Mouse (Mus musculus): ENCODE results near the gene Nufip2.
"Not testable (repeated sequence)": the region's sequence is repeated elsewhere in the genome, so short reads cannot be mapped to it uniquely, and the experiment has no call there.

Gene Nufip2

DNA sequence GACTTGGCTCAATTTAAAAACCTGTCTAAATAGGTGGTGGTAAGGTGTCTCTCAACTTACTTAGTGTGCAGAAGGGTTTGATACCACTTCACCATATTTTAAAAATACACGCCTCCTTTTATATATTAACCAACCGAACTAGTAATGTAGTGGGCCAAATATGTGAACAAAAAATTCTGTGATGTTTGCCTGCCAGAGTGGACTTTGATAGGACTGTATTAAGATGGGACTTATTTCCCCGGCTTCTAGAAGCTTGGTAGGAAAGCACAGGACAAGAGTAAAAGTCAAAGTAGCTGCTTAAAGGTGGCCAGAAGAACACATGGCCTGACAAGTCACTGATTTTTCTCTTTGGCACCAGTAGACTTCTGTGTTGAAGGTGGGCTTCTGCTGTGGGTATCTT, 27.8 kb downstream of the Nufip2 start:
- DNase-seq = no peak

DNA sequence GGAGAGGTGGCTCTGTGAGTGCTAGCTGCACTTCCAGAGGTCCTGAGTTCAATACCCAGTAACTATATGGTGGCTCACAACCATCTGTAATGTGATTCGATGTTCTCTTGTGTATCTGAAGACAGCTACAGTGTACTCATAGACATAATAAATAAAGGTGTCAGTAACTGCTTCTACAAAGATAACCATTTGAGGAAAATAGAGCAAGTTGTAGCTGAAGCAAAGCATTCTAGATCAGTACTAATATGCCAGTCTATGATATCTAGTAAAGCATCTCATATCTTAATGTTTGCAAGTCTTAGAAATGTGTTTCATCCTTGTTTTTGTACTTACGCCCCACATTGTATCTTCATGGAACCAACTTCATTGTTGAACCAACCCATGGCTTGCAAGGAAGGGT, 33.1 kb downstream of the Nufip2 start:
- no peak for DNase-seq

DNA sequence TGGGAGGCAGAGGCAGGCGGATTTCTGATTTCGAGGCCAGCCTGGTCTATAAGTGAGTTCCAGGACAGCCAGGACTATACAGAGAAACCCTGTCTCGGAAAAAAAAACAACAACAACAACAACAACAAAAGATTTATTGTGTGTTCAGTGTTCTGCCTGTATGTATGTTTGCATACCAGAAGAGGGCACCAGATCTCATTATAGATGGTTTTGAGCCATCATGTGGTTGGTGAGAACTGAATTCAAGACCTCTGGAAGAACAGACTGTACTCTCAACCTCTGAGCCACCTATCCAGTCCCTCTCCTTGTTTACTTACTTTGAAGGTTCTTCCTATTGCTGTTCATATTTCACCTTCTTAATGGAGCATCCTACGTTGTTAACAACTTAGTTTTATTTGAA, 35.4 kb downstream of the Nufip2 start:
- no peak for DNase-seq

DNA sequence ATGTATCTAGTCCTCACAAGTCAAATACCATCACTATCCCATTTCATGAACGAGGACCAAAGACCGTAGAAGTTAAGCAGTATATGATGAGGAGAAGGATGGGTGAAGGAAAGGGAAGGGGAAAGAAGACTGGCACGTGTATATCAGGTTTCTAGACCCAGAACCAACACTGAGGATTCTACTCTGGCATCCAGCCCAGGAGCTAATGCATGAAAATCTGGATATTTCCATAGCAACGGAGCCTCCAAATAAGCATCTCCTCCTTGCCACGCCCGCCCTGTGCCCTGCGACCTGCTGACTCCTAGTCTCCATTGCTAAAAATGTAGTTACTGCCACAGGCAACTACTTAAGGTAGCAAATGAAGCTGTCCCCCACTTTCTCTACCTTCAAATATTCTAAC, 38.8 kb downstream of the Nufip2 start:
- no peak for DNase-seq

DNA sequence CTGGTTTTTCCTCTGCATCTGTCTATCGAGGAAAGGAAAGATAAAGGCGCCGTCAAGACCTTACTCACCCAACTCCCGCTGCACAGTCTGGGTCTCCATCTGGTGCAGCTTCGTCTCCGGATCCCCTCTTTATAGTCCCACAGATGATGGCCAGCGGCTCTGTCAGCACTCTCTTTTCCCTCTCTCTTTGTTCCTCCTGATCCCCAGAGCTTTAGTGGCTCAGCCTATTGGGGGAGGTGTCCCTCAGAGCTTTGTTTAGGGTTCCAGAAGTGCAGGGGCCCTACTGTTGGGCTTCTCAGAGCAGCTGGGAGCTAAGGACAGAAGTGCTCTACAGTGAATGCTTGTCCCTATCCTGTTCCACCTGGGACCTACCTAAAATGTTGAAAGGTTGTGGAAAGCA, 39.2 kb downstream of the Nufip2 start, which contains the start of gene Cryba1:
Gene Cryba1, minus strand, starts transcription at position 101 of the 400 bp plus-strand sequence.
- no peak for DNase-seq

DNA sequence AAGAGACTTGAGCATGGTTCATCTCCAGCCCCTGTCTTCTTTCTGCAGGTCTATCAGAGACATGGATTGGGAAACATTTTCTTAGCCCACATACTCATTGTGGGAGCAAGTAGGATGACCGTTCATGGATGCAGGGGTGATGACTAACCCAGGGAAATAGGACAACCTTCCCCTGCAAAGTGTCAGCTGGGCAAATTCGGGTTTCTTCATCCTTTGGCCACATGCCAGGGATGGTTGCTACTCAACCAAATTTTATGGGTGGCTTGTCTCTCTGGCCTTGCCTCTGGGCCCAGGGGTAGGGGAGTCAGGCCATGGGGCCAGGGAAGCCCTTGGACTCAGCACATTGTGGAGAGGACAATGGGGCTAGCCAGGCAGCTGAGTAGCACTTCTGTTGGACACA, 42.6 kb downstream of the Nufip2 start:
- DNase-seq = peak; percentile 7 to 18

DNA sequence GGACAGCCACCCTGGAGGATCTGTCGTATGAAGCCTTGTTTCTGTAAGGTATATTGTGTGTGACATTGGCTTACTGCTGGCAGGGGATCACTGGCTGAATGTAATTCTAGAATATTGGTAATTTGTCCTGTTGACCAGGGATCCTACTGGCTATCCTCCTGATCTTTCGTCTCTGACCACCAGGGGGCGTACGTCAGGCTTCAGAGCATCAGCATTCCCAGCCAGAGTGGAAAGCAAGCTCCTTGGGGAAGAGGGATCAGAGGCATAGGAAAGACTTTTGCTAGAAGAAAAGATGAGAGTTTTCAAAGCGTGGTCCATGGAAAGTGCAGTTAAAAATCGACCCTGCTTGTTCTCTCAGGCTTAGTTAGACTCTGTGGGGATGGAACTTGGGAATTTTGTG, 51.3 kb downstream of the Nufip2 start:
- peak; percentile 91 to 93 for DNase-seq

DNA sequence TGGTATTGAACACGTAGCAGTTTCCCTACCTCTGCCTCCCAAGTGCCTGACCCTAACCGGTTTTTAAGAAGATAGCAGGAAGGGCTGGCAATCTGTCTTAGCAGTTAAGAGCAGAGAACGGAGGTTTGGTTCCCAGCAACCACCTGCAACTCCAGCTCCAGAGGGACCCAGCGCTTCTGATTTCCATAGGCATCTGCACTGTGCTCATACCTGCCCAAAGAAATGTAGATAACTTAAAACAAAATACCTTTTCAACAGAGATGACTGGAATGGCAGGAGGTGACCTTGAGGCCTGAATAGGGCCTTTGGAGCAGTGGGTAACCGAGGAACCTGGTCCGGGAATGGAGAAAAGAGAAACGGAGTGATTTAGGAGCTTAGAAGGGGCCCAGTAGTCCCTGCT, 52.6 kb downstream of the Nufip2 start:
- no peak for DNase-seq

DNA sequence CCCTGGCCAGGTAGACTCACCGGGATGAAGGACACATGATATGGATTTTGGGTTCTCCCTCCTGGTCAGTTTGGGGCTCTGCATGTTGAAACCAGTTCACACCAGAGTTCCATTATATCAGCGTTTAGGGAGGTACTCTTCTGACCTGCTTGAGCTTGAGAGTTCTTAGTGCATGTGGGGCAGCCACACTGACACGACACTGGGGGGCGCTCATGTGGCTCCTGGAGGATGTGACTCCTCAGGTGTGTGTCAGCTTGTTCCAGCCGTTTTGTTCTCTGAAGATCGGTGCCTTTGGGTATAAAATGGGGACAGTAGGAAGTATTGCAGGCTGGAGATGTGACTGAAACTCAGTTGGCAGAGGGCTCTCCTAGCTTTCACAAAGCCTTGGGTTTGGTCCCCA, 58.0 kb downstream of the Nufip2 start:
- DNase-seq = peak; percentile 64 to 67

DNA sequence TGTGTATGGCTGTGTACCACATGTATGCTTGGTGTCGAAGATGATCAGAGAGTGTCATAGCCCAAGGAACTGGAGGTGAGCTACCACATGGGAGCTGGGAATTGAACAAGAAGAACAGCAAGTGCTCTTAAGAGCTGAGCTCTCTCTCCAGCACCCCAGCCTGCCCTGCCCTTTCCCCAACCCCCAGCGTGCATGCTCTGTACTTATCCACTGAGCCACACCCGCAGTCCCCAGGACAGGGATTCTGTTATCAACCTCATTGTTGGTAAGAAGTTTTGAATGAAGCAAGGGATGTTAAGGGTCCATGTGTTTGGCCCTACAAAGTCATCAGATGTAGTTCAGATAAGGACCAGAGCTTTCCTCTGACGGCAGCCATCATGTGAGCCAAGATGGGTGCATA, 60.7 kb downstream of the Nufip2 start:
- no peak for DNase-seq

DNA sequence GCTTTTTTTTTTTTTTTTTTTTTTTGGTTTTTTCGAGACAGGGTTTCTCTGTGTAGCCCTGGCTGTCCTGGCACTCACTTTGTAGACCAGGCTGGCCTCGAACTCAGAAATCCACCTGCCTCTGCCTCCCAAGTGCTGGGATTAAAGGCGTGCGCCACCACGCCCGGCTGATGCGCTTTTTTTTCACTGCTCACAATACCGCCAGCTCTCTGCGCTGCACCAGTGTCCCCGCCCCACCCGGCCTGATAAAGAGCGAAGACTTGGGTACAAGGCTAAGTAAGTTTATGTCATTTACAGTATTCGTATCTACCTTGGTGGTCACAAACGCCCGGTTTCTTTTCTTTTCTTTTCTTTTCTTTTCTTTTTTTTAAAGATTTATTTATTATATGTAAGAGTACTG, 61.1 kb downstream of the Nufip2 start:
- DNase-seq = not testable (repeated sequence)

DNA sequence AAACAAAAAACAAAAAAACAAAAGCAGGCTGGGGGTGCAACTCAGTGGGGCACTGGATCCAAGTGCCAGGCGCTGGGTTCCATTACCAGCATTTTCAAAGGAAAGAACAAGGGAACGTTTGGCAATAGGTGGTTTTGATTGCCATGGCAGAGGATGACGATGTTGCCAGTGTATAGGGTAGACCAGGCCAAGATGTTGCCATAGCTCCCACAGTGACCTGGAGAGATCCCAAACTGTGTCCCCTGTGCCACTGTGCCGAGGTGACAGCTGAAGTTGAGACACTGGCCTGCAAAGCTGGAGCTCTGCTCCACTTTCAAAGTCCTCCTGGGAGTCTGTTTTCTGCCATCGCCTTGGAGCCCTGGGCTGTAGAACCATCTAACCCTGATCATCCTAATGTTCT, 63.0 kb downstream of the Nufip2 start:
- DNase-seq = no peak

DNA sequence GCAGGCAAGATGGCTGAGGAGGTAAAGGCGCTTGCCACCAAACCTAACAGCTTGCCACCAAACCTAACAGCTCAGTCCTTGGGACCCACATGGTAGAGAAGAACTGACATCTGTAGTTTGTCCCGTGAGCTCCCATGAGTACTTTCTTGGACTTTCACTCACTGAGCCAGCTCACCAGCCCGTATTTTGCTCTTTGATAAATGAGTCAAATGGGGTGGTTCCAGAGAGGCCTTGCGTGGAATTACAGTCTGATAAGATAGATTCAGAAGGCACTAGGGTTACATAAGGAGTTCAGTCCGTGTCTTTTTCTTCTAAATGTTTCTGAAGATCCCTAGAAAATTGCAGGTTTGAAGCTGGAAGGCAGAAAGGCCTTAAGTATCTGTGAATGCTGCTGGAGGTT, 66.6 kb downstream of the Nufip2 start:
- DNase-seq = no peak

DNA sequence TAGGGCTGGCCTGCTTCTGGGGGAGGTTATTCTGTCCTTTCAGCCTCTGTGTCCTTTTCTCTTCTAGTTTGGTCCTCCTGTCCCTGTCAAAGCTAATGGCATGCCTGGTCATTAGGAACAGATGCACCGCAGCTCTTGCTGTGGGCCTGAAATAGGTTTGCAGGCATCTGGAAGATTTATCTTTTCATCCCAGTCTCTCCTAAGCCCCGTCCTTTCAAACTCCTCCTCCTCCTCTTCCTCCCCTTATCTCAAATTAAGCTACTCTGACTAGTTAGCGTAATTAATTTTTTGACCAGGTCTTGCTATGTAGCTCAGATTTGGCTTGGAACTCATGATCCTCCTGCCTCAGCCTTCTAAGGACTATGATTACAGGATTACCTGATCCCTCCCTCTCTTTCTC, 67.5 kb downstream of the Nufip2 start:
- DNase-seq = no peak

DNA sequence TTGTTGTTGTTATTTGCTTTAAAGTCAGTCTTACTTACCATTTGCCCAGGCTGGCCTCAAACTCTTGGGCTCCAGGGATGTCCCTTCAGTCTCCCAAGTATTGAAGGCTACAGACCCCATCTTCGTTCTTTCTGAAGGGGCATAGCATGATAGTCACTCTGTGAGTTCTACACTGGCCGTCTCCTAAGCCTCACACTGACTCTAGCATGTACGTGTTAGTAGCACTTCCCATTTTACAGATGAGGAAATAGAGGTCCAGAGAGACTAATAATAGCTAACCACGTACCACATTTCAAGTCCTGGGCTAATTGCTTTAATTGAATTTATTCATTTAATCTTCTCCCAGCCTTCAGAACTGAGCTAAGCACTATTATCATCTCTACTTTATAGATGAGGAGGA, 74.1 kb downstream of the Nufip2 start:
- no peak for DNase-seq

DNA sequence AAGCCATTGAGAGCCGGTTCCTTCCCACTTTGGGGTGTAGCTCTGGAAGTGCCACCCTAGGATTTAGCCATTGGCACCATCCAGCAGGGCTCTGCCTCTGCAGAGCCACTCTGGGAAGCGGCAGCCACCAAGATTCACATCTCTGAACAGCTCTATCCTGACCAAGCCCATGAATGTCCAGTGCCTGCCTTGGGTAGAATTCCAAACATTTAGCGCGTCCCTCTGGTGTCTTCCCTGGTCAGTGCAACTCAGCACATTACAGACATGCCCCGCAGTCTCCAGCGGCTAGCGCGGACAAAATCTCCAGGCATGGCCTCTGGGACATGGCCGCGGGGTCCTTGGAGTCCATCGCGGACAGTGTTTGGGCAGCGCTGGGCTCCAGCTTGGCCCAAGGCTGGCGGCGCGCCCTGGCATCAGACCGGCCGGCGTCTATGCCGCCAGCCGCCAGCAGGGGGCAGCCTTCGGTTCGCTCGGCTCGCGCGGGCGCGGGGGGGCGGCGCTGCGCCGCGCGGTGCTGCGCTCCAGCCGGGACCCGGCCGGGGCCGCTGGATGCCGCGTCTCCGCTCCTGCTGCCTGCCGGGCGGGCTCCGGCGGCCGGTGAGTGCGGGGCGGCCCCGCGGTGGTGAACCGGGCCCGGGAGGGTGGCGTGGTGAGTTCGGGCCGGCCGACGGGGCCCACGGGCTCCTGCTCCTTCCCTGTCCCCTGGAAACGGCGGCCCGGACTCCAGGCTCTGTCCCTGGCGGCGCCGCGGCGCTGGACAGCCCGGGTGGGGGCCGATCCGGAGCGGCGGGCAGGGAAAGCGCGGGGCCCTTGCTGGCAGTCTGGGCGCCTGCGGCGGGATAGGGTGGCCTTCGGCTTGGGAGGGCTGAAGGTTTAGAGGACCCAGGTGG, 77.1 kb downstream of the Nufip2 start, which contains the start of gene Myo18a:
Gene Myo18a, plus strand, starts transcription at position 464 of the 890 bp plus-strand sequence.
- peak; percentile 77 to 96 for DNase-seq

DNA sequence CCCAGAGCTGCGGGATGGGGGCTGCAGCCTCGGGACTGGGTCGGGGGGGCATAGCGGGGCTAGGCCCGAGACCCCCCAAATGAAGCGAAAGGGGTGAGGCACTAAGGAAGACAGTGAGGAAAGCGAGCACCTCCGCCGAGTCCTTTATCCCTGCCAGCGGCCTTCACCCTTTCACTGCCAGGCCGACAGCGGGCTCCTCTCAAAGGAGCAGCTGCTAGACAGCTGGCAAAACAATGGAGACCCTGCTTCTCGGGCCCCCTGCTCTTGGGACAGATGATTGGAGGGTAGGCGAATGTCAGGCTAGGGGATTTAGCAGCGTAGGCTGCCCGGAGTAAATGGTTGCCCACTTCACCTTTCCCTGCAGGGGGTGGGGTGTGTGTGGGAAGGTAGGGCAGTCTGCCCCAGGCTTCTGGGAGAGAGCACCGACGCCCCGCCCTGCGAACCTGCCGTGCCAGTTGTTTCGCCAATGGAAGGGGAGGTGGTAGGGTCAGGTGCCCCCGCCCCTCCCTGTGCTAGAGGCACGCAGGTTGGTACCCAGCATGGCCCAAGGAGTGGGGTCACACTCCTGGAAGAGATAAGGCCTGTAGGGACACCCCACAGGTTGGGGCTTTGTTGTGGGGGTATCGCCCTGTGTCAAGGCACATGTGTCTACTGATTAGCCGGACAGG, 77.9 kb downstream of the Nufip2 start:
- DNase-seq = peak; percentile 60 to 64

DNA sequence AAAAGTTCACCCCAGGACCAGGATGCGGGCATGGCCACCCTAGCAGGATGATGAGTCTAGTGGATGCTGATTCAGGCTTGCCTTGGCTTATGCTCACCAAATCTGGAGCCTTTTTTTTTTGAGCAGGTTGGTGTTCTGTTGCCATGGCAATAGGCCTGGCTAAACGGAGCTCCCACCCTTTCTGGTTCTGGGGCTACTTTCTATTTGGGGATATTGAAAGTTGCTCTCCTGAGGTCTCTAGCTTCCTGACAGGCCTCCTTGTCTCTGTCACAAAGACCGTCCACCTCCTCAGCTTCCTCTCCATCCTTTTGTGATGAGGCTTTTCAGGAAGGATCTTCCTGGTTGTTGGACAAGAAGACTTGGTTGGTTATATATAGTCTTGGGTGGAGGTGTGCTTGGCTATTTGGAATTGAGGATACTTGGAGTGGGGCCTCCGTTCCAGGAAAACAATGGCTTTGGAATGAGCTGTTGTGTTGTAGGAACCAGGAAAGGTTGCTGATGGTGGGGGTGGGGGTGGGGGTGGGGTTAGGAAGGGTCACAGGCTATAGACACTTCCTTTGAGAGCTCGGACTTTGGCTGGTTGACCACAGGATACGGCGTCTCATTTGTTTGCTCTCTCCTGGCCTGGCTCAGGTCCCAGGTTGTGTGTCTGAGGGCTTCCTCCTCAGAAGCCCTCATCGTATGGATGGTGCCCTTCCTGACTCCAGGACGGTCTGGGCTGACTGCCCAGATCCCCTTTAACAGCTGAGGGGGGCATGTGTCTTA, 78.9 kb downstream of the Nufip2 start:
- DNase-seq = peak; percentile 34 to 45

DNA sequence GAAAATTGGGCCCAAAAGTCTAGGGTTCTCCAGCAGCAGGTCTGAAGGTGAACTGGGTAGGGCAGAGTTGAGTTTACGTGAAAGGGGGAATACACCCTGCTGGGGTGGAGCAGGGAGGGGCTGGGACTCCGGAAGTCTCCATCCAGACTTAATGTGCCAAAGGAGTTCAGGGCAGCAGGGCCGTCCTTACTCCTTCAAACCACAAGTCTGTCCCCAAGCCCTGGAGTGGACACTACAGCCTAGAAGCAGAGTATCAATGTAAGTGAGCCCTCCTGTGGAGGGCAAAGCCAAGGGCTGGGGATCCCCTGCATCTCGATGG, 79.5 kb downstream of the Nufip2 start:
- no peak for DNase-seq

DNA sequence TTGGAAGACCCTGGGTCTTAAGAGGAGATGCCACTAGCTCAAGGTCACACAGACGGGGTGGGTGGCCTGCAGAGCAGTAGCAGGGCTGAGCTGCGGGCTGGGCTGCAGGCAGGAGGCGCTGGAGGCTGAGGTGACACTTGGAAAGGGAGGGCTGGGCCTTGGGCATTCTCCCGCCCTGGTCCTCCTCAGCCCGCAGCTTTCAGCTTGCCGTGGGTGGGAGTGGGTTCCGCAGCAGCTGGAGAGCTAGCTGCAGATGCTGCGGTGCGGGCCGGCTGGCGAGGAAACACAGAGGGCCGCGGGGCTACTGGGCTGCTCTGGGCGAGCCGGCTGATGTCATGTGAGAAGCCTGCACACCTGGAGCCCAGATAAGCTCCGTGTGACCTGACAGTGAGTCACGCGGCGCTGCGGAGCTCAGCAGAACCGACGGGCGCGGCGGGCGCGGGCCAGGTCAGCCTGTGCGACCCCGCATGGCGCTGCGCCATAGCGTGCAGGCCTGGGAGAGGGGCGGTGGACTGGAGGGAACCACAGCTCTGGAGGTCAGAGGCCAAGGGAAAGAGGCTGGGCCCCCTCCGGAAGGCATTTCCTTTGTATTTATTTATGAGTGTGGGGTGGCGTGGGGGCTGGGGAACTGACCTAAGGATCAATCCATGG, 80.5 kb downstream of the Nufip2 start:
- peak; percentile 44 to 60 for DNase-seq

DNA sequence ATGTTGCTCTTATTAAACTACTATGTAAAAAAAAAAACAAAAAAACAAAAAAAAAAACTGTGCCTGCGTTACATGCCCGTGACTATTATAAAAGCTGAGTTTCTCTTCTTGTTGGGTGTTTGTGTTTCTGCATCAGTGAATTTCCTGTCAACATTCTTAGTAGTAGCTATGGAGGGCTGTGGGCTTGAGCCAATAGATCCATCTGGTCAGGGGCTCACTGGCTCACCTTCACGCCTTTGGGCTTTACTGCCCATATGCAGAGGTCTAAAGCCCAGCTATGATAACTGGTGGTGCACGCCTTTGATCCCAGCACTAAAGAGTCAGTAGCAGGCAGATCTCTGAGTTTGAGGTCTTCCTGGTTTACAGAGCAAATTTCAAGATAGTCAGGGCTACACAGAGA, 83.5 kb downstream of the Nufip2 start:
- no peak for DNase-seq

DNA sequence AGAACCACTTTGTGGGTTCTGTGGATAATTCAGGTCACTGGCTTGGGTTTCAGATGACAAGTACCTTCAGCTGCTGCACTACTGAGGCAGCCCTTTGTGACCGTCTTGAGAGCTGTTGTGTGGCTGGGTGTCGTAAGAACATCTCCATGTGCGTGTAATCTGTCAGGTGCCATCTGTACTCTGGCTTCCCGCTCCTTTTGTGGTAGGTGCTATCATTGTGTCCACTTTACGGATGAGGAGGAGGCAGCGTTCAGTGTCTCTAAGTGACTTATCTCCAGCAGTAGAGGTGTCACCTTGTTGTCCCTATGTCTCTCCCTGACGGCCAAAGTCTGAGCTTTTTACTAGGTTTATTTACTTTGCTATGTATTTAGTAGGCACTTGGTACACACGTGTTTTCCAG, 84.4 kb downstream of the Nufip2 start:
- no peak for DNase-seq

Data from cerebellum, adult 18-20 months (tissue).